Comparison of ENCODE assay signal across 14 mouse cellular contexts in genomic region chr4:40727247-40727646, GRCm38 (mm10). TPM values are rescaled to one million over a fixed set of nuclear protein-coding genes. Genes with fewer than 3 reads are reported as not detected.
DNase-seq lines count a peak whose midpoint lies in the region; ATAC-seq and TF ChIP-seq lines count a peak whose summit lies in the region.
"Had no signal": no experiment of that assay in that cellular context is flagged by ENCODE, and none has a peak within 500 bp of the region (broad histone marks: within the 10 kb centered on the region; RNA-seq: fewer than 3 reads in every experiment).

No protein-coding gene starts in this region.

- H3K4me1 ChIP-seq in liver, adult 2 months (ENCODE audit: control insufficient read depth, insufficient read depth, low read length) = peaks cover 23% of the 10 kb centered on the region
- peaks cover 0 to 38% of the 10 kb centered on the region in 2 experiments; a peak in 2 of 4 replicates for H3K4me1 ChIP-seq in CH12.LX (ENCODE audit: control insufficient read depth in 1 of 2, insufficient read depth in 2 of 2)
- peaks cover 48% of the 10 kb centered on the region for H3K4me1 ChIP-seq in liver, embryonic 13.5 days (replicated peaks)

- TF ChIP-seq CTCF in liver, adult 2 months (IDR thresholded peaks at IDR 0.05; ENCODE audit: low read depth, low read length) = peak; percentile 17; the same call in 1 of the 2 replicates
- peak in 1 of 2 experiments; percentile 63; a peak in 2 of 4 replicates for TF ChIP-seq CTCF in CH12.LX (conservative IDR thresholded peaks at IDR 0.05 in 1 of 2, IDR thresholded peaks at IDR 0.05 in 1 of 2; ENCODE audit: low read depth in 2 of 2, low read length in 2 of 2)

- in situ Hi-C loops in CH12.LX (cut with MboI; ENCODE audit: low pct_ligation_motif_present, low pct_unique_long_range_greater_than_20kb, low sequenced_read_pairs) = no loop called here

- TF ChIP-seq EP300 in CH12.LX (IDR thresholded peaks at IDR 0.05; ENCODE audit: low read length) = no peak

- H3K4me3 ChIP-seq in liver, adult 2 months (ENCODE audit: insufficient read depth, low read depth, low read length) = no peak overlapping the region
- no peak overlapping the region for H3K4me3 ChIP-seq in CH12.LX (replicated peaks in 1 of 3; ENCODE audit: low read depth in 2 of 3, low read length in 2 of 3, poor library complexity in 1 of 3)
- H3K4me3 ChIP-seq in liver, embryonic 13.5 days (replicated peaks) = no peak overlapping the region
- H3K4me3 ChIP-seq: hindbrain, embryonic 15.5 days; limb, embryonic 12.5 days had no signal

- no peak overlapping the region for H3K4me2 ChIP-seq in CH12.LX (ENCODE audit: insufficient read depth, low read depth, poor library complexity, severe bottlenecking)
- H3K4me2 ChIP-seq in liver, embryonic 13.5 days = no peak overlapping the region
- H3K4me2 ChIP-seq: hindbrain, embryonic 15.5 days; limb, embryonic 12.5 days had no signal

- ATAC-seq in liver, embryonic 13.5 days (ENCODE audit: low read depth) = no peak
- ATAC-seq: forebrain, embryonic 16.5 days had no signal

- peaks cover 13% of the 10 kb centered on the region for H3K79me2 ChIP-seq in liver, adult 2 months (ENCODE audit: control insufficient read depth, insufficient read depth, low read length)
- peaks cover 50% of the 10 kb centered on the region for H3K79me2 ChIP-seq in CH12.LX (replicated peaks; ENCODE audit: control insufficient read depth, extremely low read depth, insufficient read depth, poor library complexity, severe bottlenecking)

- H3K9ac ChIP-seq in liver, adult 2 months (ENCODE audit: low read depth, low read length) = peak overlapping the region; percentile 40; the same call in 1 of the 2 replicates
- H3K9ac ChIP-seq in CH12.LX (ENCODE audit: insufficient read depth, low read depth) = no peak overlapping the region
- 0 out of 2 replicates have a peak overlapping the region, but pooled peaks have one; percentile 7 for H3K9ac ChIP-seq in liver, embryonic 13.5 days
- H3K9ac ChIP-seq: hindbrain, embryonic 15.5 days; limb, embryonic 12.5 days had no signal

- WGBS in liver, adult 2 months = 64% methylated on average over 1 of the region's 1 CpGs
- 71% methylated on average over 1 of the region's 1 CpGs for whole genome bisulfite sequencing in liver, embryonic 13.5 days (ENCODE audit: insufficient replicate concordance)

- TF ChIP-seq POLR2A in liver, adult 2 months (IDR thresholded peaks at IDR 0.05; ENCODE audit: extremely low read depth, insufficient read depth, low read length) = no peak
- TF ChIP-seq POLR2A in CH12.LX (IDR thresholded peaks at IDR 0.05; ENCODE audit: low read depth, low read length) = no peak

- H3K9me3 ChIP-seq in CH12.LX (replicated peaks; ENCODE audit: low read length) = no peaks in the 10 kb centered on the region
- H3K9me3 ChIP-seq in liver, embryonic 13.5 days (replicated peaks) = no peaks in the 10 kb centered on the region
- H3K9me3 ChIP-seq: hindbrain, embryonic 15.5 days; limb, embryonic 12.5 days had no signal

- H3K27ac ChIP-seq in liver, adult 2 months (replicated peaks; ENCODE audit: insufficient read depth, low read depth, low read length) = peak overlapping the region; percentile 40
- no peak overlapping the region for H3K27ac ChIP-seq in CH12.LX (ENCODE audit: insufficient read depth, low read depth)
- no peak overlapping the region; the same call in 1 of the 2 replicates for H3K27ac ChIP-seq in liver, embryonic 13.5 days
- H3K27ac ChIP-seq: hindbrain, embryonic 15.5 days; limb, embryonic 12.5 days; macrophage had no signal

- H3K27me3 ChIP-seq in liver, adult 2 months (ENCODE audit: control insufficient read depth, insufficient read depth, low read length) = no peaks in the 10 kb centered on the region
- H3K27me3 ChIP-seq in CH12.LX (replicated peaks) = no peaks in the 10 kb centered on the region
- no peaks in the 10 kb centered on the region for H3K27me3 ChIP-seq in liver, embryonic 13.5 days
- H3K27me3 ChIP-seq: hindbrain, embryonic 15.5 days; limb, embryonic 12.5 days had no signal

- DNase-seq in liver, adult 2 months (ENCODE audit: extremely low read depth, low read depth, low spot score) = peak; percentile 26
- DNase-seq in liver = no peak
- DNase-seq in 416B (ENCODE audit: low read depth) = peak; percentile 43
- peak; percentile 42 for DNase-seq in CH12.LX (ENCODE audit: extremely low read depth)
- no peak for DNase-seq in liver, embryonic 13.5 days
- DNase-seq in cerebellum, postnatal 14 days = no peak
- DNase-seq in spleen, postnatal 36 days (ENCODE audit: low spot score in 2 of 2) = no peak
- DNase-seq: adrenal gland, postnatal 14 days; gastrocnemius, postnatal 25 days; right cerebral cortex, postnatal 4 days had no signal

- dilution Hi-C loops in CH12.LX (cut with MboI; ENCODE audit: extremely low pct_ligation_motif_present, extremely low pct_unique_long_range_greater_than_20kb, low sequenced_read_pairs) = no loop called here

- H3K36me3 ChIP-seq in liver, adult 2 months (ENCODE audit: control insufficient read depth, insufficient read depth, low read length) = peaks cover 66% of the 10 kb centered on the region
- H3K36me3 ChIP-seq in CH12.LX (replicated peaks in 1 of 2; ENCODE audit: control insufficient read depth in 1 of 2, insufficient read depth in 1 of 2, low read length in 1 of 2) = peaks cover 46 to 78% of the 10 kb centered on the region in 2 experiments
- peaks cover 76% of the 10 kb centered on the region for H3K36me3 ChIP-seq in liver, embryonic 13.5 days

- TF ChIP-seq RAD21 in CH12.LX (IDR thresholded peaks at IDR 0.05; ENCODE audit: low read depth, low read length) = peak; percentile 3

TF ChIP-seq in CH12.LX, 34 proteins besides CTCF, POLR2A, EP300 and RAD21:
- TF ChIP-seq SMC3 (IDR thresholded peaks at IDR 0.05; ENCODE audit: low read depth, low read length) (peak; percentile 23), IRF4 (IDR thresholded peaks at IDR 0.05; ENCODE audit: low read depth, low read length) (no peak)

RNA-seq across cellular contexts. Expression of gene Dnaja1, which starts 5.3 kb away (rescaled TPM):
- total RNA-seq in liver, adult 2 months (2014; rRNA removed) = 85.2 and 135 TPM in 2 replicates
- polyA plus RNA-seq in liver, adult 2 months (2012; rRNA removed) = 9.1 and 11.5 TPM in 2 replicates
- 67.9 and 127 TPM in 2 replicates for total RNA-seq in CH12.LX (2012; rRNA removed)
- total RNA-seq in CH12.LX (2014; rRNA removed) = 117 and 170 TPM in 2 replicates
- polyA plus RNA-seq in CH12.LX (2012; ENCODE audit: insufficient read length, low read depth) = 412 and 485 TPM in 2 replicates
- polyA plus RNA-seq in liver, embryonic 13.5 days (2015; fragmentation: Nextera tagmentation; extraction: Ambion mirVana) = 198 and 259 TPM in 2 replicates

RNA-seq across cellular contexts. Expression of gene Aptx, which starts 24.3 kb away (rescaled TPM):
- total RNA-seq in liver, adult 2 months (2014; rRNA removed) = 6.2 and 7.2 TPM in 2 replicates
- 3.4 and 4.8 TPM in 2 replicates for polyA plus RNA-seq in liver, adult 2 months (2012; rRNA removed)
- total RNA-seq in CH12.LX (2012; rRNA removed) (15.1 and 17.0 TPM in 2 replicates), CH12.LX (2014; rRNA removed) (15.8 and 16.6 TPM in 2 replicates)
- polyA plus RNA-seq in CH12.LX (2012; ENCODE audit: insufficient read length, low read depth) = 20.2 and 22.0 TPM in 2 replicates
- polyA plus RNA-seq in liver, embryonic 13.5 days (2015; fragmentation: Nextera tagmentation; extraction: Ambion mirVana) = 11.8 and 13.1 TPM in 2 replicates

RNA-seq across cellular contexts. Expression of gene Smu1, which starts 30.5 kb away (rescaled TPM):
- 53.0 and 58.3 TPM in 2 replicates for total RNA-seq in liver, adult 2 months (2014; rRNA removed)
- polyA plus RNA-seq in liver, adult 2 months (2012; rRNA removed) = 16.2 TPM in 2 replicates
- total RNA-seq in CH12.LX (2012; rRNA removed) = 93.4 and 108 TPM in 2 replicates
- 182 and 183 TPM in 2 replicates for total RNA-seq in CH12.LX (2014; rRNA removed)
- 111 and 118 TPM in 2 replicates for polyA plus RNA-seq in CH12.LX (2012; ENCODE audit: insufficient read length, low read depth)
- polyA plus RNA-seq in liver, embryonic 13.5 days (2015; fragmentation: Nextera tagmentation; extraction: Ambion mirVana) = 96.1 and 106 TPM in 2 replicates

Comparison
In these comparisons a context has a peak if more than half of its experiments do, and no peak if none do; other contexts are left out.
1. DNase-seq: peak in liver, adult 2 months (single experiment), 416B (single experiment) and CH12.LX (single experiment); none in liver (single experiment), liver, embryonic 13.5 days (single experiment), cerebellum, postnatal 14 days (0 of 2) and spleen, postnatal 36 days (0 of 2).
2. RNA of gene Dnaja1, which starts 5.3 kb away (polyA plus RNA-seq): 412 to 485 TPM in CH12.LX and 198 to 259 TPM in liver, embryonic 13.5 days; 9.1 to 11.5 TPM in liver, adult 2 months; every median in the first group is over 10 times any median in the second.